Mouse (Mus musculus): ENCODE data around the gene Atp8a2. TPM values are rescaled to one million over a fixed set of nuclear protein-coding genes. Genes with fewer than 3 reads are reported as not detected.

Atp8a2 gene
- total RNA-seq (2017): 0.57 to 0.85 TPM (median 0.78 TPM) in 3 replicates

GRCm38 (mm10) chr14:60196884-60197283, at the start of gene Atp8a2:
Atp8a2 (minus strand) TSS chr14:60197179.
- ATAC-seq (replicated peaks; ENCODE audit: insufficient number of reproducible peaks, low FRiP score, low TSS enrichment, poor library complexity, severe bottlenecking): no peak

DNA sequence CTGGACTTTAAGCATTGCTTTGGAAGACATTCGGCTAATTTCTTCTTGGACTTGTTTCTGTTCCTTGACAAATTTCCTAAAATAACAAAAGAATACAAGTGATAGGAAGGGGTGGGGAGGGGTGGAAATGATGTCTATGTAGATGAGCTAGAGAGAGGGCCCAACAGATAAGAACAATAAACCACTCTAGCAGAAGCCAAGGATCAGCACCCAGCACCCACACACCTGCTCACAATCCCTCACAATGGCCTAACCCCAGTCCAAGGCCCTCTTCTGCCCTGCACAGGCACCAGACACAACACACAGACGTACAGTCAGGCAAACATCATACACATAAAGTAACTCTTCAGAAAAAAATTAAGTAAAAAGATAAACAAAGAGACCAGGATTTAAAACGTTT, 41.6 kb upstream of the Atp8a2 start:
- ATAC-seq (replicated peaks; ENCODE audit: insufficient number of reproducible peaks, low FRiP score, low TSS enrichment, poor library complexity, severe bottlenecking): no peak

GRCm38 (mm10) chr14:60219886-60220285, 22.9 kb upstream of the Atp8a2 start:
- no peak for ATAC-seq (replicated peaks; ENCODE audit: insufficient number of reproducible peaks, low FRiP score, low TSS enrichment, poor library complexity, severe bottlenecking)

DNA sequence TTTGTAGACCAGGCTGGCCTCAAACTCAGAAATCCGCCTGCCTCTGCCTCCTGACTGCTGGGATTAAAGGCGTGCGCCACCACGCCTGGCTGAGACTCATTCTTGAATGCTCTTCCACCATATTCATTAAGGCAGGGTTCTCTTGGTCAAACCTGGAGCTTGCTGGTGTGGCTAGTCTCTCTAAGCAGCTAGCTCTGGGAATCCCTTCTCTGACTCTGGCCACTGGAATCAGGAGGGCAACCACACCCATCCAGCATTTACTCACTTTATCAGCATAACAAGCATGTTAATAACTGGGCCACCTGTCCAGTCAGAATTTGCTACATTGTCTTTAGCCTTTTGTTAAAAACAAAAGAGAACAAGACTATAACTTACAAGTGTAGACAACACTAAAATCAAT, 20.6 kb upstream of the Atp8a2 start:
- ATAC-seq (replicated peaks; ENCODE audit: insufficient number of reproducible peaks, low FRiP score, low TSS enrichment, poor library complexity, severe bottlenecking): no peak

GRCm38 (mm10) chr14:60216125-60216524, 19.1 kb upstream of the Atp8a2 start:
- ATAC-seq (replicated peaks; ENCODE audit: insufficient number of reproducible peaks, low FRiP score, low TSS enrichment, poor library complexity, severe bottlenecking): no peak

GRCm38 (mm10) chr14:60215000-60215399, 18.0 kb upstream of the Atp8a2 start:
- no peak for ATAC-seq (replicated peaks; ENCODE audit: insufficient number of reproducible peaks, low FRiP score, low TSS enrichment, poor library complexity, severe bottlenecking)

DNA sequence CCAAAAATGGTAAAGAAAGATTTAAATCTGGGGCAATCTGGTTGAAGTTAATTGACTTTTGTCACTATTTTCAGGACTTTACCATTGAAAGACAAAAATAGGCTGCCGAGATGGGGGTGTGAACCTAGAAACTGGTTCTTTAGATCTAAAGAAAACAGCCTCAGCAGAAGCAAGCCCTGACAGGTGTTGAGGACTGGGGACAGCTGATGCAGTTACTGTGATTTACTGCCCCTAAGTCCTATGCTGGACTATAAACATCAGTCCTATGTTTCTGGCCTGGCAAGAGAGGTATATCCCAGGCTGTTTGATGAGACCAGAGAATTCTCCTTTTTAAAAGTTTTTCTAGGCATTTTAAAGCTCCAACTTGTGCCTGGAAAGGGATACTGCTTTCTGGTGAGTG, 17.1 kb upstream of the Atp8a2 start:
- no peak for ATAC-seq (replicated peaks; ENCODE audit: insufficient number of reproducible peaks, low FRiP score, low TSS enrichment, poor library complexity, severe bottlenecking)

DNA sequence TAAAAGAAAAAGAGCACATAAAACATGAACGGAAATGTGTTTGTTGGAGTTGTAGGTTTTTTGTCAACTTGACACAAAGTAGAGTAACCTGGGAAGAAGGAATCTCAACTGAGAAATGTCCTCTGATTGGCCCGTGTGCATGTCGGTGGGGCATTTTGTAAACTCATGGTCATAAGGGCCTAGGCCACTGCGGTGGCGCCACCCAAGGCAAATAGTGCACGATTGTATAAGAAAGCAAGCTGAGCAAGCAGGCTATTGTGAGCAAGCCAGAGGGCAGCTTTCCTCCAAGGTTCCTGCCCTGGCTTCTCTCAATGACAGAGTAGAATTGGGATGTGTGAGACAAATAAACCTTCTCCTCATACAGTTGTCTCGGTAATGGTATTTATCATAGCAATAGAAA, 12.2 kb upstream of the Atp8a2 start:
- no peak for ATAC-seq (replicated peaks; ENCODE audit: insufficient number of reproducible peaks, low FRiP score, low TSS enrichment, poor library complexity, severe bottlenecking)

DNA sequence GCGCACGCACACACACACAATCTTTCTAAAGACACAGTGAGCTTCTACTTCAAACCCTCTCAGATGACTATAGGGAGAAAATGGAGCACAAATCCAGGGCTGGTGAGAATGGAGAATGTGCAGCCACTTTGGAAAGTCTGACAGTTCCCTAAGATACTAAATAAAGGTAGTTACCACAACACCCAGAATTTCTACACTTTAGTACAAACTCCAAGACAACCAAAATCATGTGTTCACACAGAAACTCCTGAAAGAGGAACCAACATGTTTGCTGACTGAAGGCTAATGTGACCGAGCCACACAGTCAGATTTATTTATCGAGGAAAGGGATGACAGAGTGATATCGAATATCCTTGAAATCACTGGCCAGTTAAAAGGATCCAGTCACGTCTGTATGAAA, 8.0 kb upstream of the Atp8a2 start:
- ATAC-seq (replicated peaks; ENCODE audit: insufficient number of reproducible peaks, low FRiP score, low TSS enrichment, poor library complexity, severe bottlenecking): no peak

- no peak for ATAC-seq (replicated peaks; ENCODE audit: insufficient number of reproducible peaks, low FRiP score, low TSS enrichment, poor library complexity, severe bottlenecking)
Measured at GRCm38 (mm10) chr14:60195999-60196398, 980 bp downstream of the Atp8a2 start.

DNA sequence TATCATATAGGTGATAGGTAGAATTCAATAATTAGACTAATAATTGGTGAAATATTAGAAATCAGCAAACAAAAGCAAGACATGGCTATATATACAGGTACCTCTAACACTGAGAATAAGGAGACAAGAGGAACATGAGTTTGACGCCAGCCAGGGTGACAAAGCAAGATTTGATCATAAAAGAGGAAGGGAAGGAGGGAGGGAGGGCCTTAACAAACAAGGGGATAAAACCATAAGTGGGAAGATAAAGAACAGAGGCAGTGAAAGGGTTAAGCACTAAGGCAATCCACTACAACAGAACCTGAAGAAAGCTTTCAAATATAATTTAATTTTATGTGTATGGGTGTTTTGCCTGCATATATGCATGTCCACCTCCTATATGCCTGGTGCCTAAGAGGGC, 2.4 kb downstream of the Atp8a2 start:
- ATAC-seq (replicated peaks; ENCODE audit: insufficient number of reproducible peaks, low FRiP score, low TSS enrichment, poor library complexity, severe bottlenecking): no peak

- ATAC-seq (replicated peaks; ENCODE audit: insufficient number of reproducible peaks, low FRiP score, low TSS enrichment, poor library complexity, severe bottlenecking): no peak
Measured at GRCm38 (mm10) chr14:60189771-60190170, 7.2 kb downstream of the Atp8a2 start.

GRCm38 (mm10) chr14:60188201-60188825, 8.7 kb downstream of the Atp8a2 start:
- ATAC-seq (replicated peaks; ENCODE audit: insufficient number of reproducible peaks, low FRiP score, low TSS enrichment, poor library complexity, severe bottlenecking): no peak

- no peak for ATAC-seq (replicated peaks; ENCODE audit: insufficient number of reproducible peaks, low FRiP score, low TSS enrichment, poor library complexity, severe bottlenecking)
Measured at GRCm38 (mm10) chr14:60181306-60181705, 15.7 kb downstream of the Atp8a2 start.

GRCm38 (mm10) chr14:60178571-60178955, 18.4 kb downstream of the Atp8a2 start:
- ATAC-seq (replicated peaks; ENCODE audit: insufficient number of reproducible peaks, low FRiP score, low TSS enrichment, poor library complexity, severe bottlenecking): no peak

DNA sequence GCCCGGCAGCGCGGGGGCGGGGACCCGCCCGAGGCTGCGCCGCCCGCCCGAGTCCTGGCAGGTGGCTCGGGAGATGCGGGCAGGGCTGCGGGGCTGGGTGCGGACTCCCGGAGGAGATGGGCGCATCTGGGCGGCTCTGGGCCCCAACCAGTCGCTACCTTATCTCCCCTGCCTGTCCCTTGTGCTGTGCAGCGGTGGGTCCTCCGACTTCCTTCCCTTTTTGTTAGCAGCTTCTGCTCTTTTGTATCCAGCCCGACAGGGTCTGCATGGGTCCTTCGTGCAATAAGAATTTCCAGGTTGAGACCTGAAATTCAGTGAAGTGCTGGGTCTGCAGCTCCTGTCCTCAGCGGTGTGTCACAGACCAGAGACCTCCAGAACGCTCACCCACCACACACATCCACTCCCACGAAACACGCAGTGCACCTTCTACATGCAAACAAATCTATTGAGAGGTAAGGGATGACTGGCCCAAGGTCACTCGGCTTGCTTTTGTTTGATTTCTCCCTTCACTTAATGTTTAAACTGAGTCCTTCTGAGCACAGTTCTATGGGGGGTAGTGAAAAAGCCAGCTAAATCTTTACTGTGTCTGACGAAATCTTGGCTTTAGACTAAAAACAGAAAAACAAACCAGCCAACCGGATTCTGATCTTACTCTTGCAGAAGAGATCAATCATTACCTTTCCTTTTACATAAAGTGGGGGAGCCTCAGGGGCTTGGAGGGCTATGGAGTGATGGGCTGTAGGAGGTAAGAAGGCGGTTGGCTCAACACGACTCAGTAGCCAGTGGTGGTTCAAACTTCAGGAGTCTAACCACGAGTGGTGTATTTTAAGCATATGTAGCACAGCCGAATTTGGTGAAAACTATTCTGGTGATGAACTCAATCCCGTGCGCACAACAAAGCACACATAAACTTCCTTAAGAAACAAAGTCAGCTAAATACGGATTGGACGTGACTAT, 19.1 kb downstream of the Atp8a2 start:
- ATAC-seq (replicated peaks; ENCODE audit: insufficient number of reproducible peaks, low FRiP score, low TSS enrichment, poor library complexity, severe bottlenecking): no peak

DNA sequence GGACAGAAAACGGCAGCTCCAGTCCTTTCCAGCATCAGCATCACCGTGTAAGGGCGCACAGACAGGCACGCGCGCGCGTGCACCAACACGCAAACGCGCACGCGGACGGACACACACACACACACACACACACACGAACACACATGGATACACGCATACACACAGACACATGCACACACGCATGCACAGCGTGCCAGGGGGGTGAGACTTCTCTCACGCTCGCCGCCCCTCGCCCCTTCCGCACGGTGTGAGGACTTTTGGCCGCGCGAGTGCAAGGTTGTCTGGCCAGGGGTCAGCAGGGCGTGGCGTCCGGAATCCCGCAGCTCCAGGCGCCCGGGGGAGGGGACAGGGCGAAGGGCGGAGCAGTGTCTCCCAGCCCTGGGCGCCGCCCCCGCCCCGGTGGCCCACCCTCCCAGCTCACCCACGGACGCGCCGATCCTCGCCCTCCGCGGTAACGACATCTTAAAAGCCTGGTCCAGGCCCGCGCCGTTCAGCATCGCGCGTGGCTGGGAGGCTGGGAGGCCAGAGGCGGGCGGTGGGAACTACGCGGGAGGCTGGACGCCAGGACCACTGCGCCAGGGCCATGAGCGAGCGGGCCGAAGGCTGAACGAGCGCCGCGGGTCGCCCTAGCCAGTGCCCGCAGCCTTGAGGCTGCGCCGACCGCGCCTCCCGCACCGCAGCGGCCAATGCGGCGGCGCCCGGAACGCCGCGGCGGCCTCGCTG, 19.9 kb downstream of the Atp8a2 start:
- ATAC-seq (replicated peaks; ENCODE audit: insufficient number of reproducible peaks, low FRiP score, low TSS enrichment, poor library complexity, severe bottlenecking): no peak

DNA sequence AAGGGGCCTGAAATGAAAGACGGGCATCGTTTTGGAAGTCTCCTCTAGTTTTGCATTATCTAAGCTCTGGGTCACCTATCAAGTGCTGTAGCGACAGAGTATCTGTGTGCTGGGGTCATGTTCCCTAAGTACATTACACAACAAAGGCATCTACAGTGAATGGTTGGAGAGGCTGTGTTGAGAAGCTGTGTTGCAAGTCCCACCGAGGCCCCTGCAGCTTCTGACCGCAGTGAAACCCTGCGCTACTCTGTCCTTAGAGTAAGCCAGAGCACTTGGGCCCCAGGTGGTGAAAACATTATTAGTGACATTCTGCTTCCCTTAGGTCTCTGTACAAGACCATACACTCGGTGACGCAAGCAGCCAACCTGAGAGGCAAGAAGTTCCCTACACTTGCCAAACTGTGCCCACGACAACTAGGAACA, 20.5 kb downstream of the Atp8a2 start:
- ATAC-seq (replicated peaks; ENCODE audit: insufficient number of reproducible peaks, low FRiP score, low TSS enrichment, poor library complexity, severe bottlenecking): no peak

DNA sequence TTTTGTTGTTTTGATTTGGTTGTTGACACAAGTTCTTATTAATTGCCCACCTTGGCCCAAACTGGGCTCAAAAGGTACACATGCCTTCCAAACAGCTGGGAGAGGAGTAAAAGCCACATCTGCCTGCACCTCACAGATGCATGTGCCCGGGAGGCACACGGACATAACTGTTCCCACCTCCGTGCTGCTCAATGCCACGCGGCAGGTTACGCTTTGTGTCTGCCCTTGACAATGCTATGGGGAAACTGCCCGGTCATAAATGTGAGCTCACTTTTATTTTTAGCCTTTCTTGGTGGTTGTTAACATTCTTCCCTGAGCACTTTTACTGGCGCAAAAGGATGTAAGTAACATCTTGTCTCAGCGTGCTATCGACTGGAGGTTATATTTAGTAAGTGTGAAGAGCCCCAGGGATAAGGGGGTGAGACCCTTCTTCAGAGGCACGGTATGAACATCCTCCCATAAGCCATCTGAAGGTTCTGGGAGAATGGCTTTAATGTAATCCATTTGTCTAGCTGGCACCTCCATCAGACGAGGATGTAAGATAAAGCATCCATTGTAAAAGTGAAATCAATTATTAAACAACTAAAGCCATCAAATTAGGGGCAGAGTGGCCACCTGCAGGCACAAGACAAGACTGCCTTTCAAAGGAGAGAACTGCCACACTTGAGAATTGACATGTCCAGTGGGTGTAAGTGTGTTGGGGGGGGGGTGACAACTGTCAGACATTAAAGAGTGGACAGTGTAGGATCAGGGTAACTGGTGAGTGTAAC, 24.5 kb downstream of the Atp8a2 start:
- no peak for ATAC-seq (replicated peaks; ENCODE audit: insufficient number of reproducible peaks, low FRiP score, low TSS enrichment, poor library complexity, severe bottlenecking)
